Mouse (Mus musculus) G1E (cell line): ENCODE results near the gene Itga9. TPM values are rescaled to one million over a fixed set of nuclear protein-coding genes. Genes with fewer than 3 reads are reported as not detected.

Experiments used
- ATAC-seq: 2 replicates; pipeline ENCODE4 v1.8.0; 2016; ENCODE audit warnings: mild to moderate bottlenecking; ENCODE audit not compliant: insufficient number of reproducible peaks, poor library complexity, low FRiP score, severe bottlenecking; ENCODE audit errors: extremely low read depth
- DNase-seq: peaks from one replicate; pipeline ENCODE4 v3.0.0; 2012; ENCODE audit warnings: low spot score
- H3K27me3 ChIP-seq: 2 replicates; pipeline ENCODE4 v1.6.1; 2012; ENCODE audit warnings: mild to moderate bottlenecking, low read length, inconsistent platforms; ENCODE audit not compliant: insufficient read depth
- H3K36me3 ChIP-seq: replicated peaks from 2 replicates; pipeline ENCODE3; 2012; ENCODE audit warnings: mild to moderate bottlenecking, inconsistent platforms
- H3K4me1 ChIP-seq: 2 replicates; pipeline ENCODE4 v1.6.1; 2012; ENCODE audit warnings: low read depth, low read length, inconsistent platforms, mixed read lengths; ENCODE audit not compliant: insufficient read depth
- H3K4me3 ChIP-seq: 2 replicates; pipeline ENCODE4 v1.5.1; 2012; ENCODE audit warnings: low read depth, mild to moderate bottlenecking, inconsistent platforms, low read length, moderate library complexity, mixed read lengths
- H3K9me3 ChIP-seq: replicated peaks from 2 replicates; pipeline ENCODE4 v1.6.1; 2012; ENCODE audit warnings: inconsistent platforms
- CTCF ChIP-seq: IDR thresholded peaks from 2 replicates; pipeline ENCODE4 v1.5.1; 2012; ENCODE audit warnings: low read depth, low read length, inconsistent platforms, mixed read lengths
- GATA1 ChIP-seq: IDR thresholded peaks from 2 replicates; pipeline ENCODE4 v1.6.1; 2012; ENCODE audit warnings: borderline replicate concordance, low read length, inconsistent platforms, mixed read lengths
- GATA2 ChIP-seq: IDR thresholded peaks from 2 replicates; pipeline ENCODE4 v1.6.1; 2012; ENCODE audit warnings: low read depth, low read length, inconsistent platforms, borderline replicate concordance
- POLR2AphosphoS5 ChIP-seq: IDR thresholded peaks from 2 replicates; pipeline ENCODE4 v1.6.1; 2012; ENCODE audit warnings: low read depth, low read length, inconsistent platforms; ENCODE audit not compliant: insufficient replicate concordance
- TAL1 ChIP-seq: conservative IDR thresholded peaks from 2 replicates; pipeline ENCODE4 v1.6.1; 2012; ENCODE audit warnings: low read depth, low read length, inconsistent platforms, mixed read lengths
- polyA plus RNA-seq: library from polyadenylated mRNA; stranded (reverse); fragments of >175 nt; gene quantifications from 2 replicates; pipeline ENCODE4 v1.2.3, GENCODE M21; 2012
- total RNA-seq, 2 experiments: library from RNA; stranded (forward) in 1 of 2; stranded (reverse) in 1 of 2; fragments of 200-1000 nt in 1 of 2; fragments of >200 nt in 1 of 2; fragmentation: Nextera tagmentation in 1 of 2; gene quantifications; 2 replicates each; pipeline ENCODE4 v1.2.3; 2014 to 2017

Itga9 gene
- total and polyA plus RNA-seq, 3 experiments: 0.11 TPM; not detected in 2

DNA sequence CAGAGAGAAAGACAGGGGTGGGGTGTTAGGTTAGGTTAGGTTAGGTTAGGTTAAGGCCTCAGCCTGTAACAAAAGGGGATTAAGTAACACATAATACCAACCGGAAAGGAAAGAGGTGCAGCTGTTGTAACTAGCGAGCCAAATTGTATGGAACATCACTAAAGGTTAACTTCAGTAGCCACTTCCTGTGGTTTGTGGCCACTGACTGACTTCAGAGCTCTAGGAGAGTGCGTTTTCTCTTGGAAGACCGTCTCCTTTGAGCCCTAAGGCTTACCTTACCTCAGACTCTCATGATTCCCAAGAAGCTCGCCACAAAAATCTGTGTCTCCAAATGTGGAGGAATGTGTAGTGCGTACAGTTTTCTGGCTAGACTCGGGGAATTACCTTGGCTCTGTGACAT lies 144.3 kb downstream of the Itga9 start:
- no peaks in the 10 kb centered on the region for H3K27me3 ChIP-seq
- H3K9me3 ChIP-seq: peaks cover 81% of the 10 kb centered on the region
- TF ChIP-seq CTCF (no peak), GATA2 (no peak), POLR2AphosphoS5 (no peak), GATA1 (no peak), TAL1 (no peak)
- DNase-seq (no peak), ATAC-seq (no peak)
- no peaks in the 10 kb centered on the region for H3K4me1 ChIP-seq
- H3K36me3 ChIP-seq: no peaks in the 10 kb centered on the region
- no peak overlapping the region for H3K4me3 ChIP-seq

DNA sequence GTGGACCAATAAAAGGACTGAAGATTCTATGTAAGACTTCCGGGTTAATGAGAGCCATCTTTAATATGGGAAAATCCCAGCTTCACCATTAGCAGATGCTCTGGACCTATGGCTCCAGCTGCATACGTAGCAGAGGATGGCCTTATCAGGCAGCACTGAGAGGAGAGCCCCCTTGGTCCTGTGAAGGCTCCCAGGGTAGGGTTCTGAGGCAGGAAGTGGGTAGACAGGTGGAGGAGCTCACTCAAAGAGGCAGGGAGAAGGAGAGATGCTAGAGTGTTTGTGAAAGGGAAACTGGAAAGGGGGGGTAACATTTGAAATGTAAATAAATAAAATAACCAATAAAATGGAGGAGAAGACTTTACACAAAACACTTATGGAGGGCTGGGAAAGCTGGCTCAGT lies 145.9 kb downstream of the Itga9 start:
- Histone ChIP-seq H3K4me3 (no peak overlapping the region), H3K36me3 (no peaks in the 10 kb centered on the region), H3K27me3 (no peaks in the 10 kb centered on the region), H3K4me1 (no peaks in the 10 kb centered on the region), H3K9me3 (peaks cover 83% of the 10 kb centered on the region)
- DNase-seq (no peak), ATAC-seq (no peak)
- TF ChIP-seq CTCF (no peak), TAL1 (no peak), GATA2 (no peak), POLR2AphosphoS5 (no peak), GATA1 (no peak)

DNA sequence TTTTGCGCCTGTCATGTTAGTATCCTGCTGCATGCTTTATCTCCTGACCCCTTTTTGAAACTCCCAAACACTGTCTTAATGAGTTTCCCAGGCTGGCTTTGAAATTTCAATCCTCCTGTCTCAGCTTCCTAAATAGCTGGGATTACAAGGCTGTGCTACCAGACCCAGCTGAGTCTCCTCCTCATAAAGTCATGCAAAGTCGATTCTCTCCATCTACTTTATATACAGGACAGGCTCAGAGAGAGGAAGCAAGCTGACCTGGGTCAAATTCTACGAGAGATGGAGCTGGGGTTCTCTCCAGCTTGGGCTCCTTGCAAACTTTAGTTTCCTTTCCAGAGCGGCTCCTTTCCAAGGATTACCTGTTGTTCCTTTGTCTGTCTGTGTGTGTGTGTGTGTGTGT lies 153.0 kb downstream of the Itga9 start:
- no peak overlapping the region for H3K4me3 ChIP-seq

DNA sequence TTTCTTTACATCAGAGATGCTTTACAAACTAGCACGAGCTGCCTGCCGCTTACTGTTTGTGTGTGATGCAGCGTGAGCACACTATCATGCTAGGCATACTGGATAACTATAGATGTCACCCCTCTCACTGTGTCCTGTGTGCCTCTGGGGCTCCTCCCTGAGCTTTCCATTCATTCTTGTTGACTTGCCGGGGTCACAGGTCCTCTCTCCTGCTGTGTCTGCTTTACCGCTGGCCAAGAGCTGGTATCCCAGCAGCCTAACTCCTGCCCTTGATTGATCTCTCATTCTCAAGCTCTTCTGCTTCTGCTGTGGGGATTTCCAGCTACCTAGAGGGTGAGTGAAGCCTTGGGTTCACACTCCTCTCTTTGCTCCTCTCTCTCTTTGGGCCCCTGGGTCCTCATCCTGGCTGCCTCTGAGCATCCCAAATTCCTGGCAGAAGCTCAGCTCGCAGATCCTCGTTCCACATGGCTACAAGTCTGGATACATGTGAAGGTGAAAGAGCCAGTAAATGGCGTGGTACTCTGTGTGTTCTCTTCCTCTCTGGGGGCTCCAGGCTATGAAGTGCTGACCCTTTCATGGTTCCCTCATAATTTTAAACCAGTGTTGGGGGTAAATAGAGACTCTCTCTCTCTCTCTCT lies 155.6 kb downstream of the Itga9 start:
- no peak overlapping the region for H3K4me3 ChIP-seq
- DNase-seq (no peak), ATAC-seq (no peak)
- H3K36me3 ChIP-seq: no peaks in the 10 kb centered on the region
- H3K4me1 ChIP-seq: no peaks in the 10 kb centered on the region
- H3K27me3 ChIP-seq: no peaks in the 10 kb centered on the region
- TF ChIP-seq POLR2AphosphoS5 (no peak), CTCF (no peak), TAL1 (no peak), GATA1 (no peak), GATA2 (no peak)
- peaks cover 78% of the 10 kb centered on the region for H3K9me3 ChIP-seq

More for the DNA sequence above, 153.0 kb downstream of the Itga9 start:
- ATAC-seq (no peak), DNase-seq (no peak)
- TF ChIP-seq TAL1 (no peak), GATA2 (no peak)
- peaks cover 78% of the 10 kb centered on the region for H3K9me3 ChIP-seq
- H3K4me1 ChIP-seq: no peaks in the 10 kb centered on the region
- H3K27me3 ChIP-seq: no peaks in the 10 kb centered on the region
- no peaks in the 10 kb centered on the region for H3K36me3 ChIP-seq

DNA sequence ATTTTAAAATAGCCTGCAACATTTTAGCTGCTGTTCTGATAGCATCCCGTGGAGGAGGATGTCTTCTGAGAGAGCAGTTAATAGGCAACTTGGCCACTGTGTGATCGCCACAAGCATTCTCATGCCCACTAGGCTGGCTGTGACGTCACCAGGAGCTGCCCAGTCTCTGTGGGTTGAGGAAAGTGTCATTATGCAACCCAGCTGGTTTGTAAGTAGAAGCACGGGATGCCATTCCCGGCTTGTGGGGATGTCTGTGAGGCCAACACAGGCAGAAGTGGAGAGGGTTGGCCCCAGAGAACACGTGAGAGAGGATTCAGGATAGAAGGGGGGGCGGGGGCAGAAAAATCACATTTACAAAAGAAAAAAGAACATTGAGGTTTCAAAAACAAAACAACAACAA lies 156.3 kb downstream of the Itga9 start:
- Histone ChIP-seq H3K4me1 (no peaks in the 10 kb centered on the region), H3K9me3 (peaks cover 82% of the 10 kb centered on the region), H3K4me3 (no peak overlapping the region), H3K36me3 (no peaks in the 10 kb centered on the region), H3K27me3 (no peaks in the 10 kb centered on the region)
- ATAC-seq: no peak
- no peak for DNase-seq
- TF ChIP-seq TAL1 (no peak), CTCF (no peak), POLR2AphosphoS5 (no peak), GATA2 (no peak), GATA1 (no peak)

DNA sequence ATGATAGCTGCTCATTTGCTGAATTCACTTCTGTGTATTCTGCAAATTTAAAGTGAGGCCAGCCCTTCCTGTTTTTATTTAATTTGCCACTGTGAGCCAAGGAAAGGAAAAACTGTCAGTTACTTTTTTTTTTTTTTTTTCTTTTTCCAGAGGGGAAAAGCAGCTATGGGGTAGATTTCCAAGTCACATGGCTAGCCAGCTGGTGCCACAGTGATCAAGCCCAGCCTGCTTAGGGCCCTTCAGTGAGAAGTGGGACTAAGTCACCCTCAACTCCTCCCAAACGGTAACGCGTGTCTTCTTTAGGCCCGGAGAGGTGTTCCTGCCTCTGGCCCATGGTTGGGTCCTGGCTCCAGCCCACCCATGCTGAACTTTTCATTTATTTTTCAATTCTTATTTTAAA lies 156.7 kb downstream of the Itga9 start:
- H3K27me3 ChIP-seq: no peaks in the 10 kb centered on the region
- H3K9me3 ChIP-seq: peaks cover 84% of the 10 kb centered on the region
- DNase-seq (no peak), ATAC-seq (no peak)
- no peaks in the 10 kb centered on the region for H3K4me1 ChIP-seq
- no peak overlapping the region for H3K4me3 ChIP-seq
- H3K36me3 ChIP-seq: no peaks in the 10 kb centered on the region
- TF ChIP-seq GATA1: no peak
- no peak for TF ChIP-seq POLR2AphosphoS5
- no peak for TF ChIP-seq GATA2
- no peak for TF ChIP-seq CTCF
- no peak for TF ChIP-seq TAL1

DNA sequence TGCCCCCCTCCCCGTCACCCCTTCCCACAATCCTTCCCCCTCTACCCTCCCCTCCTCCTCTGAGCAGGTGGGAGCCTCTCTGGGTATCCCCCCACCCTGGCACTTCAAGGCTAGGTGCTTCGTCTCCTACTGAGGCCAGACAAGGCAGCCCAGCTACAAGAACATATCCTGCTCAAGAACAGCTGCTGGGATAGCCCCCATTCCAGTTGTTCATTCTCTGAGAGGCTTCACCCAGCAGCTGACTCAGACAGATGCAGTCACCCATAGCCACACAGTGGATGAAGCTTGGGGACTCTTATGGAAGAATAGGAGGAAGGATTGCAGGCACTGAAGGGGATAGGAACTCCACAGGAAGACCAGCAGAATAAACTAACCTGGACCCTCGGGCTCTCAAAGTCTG lies 157.2 kb downstream of the Itga9 start:
- peaks cover 84% of the 10 kb centered on the region for H3K9me3 ChIP-seq
- no peaks in the 10 kb centered on the region for H3K4me1 ChIP-seq
- DNase-seq (no peak), ATAC-seq (no peak)
- no peak overlapping the region for H3K4me3 ChIP-seq
- H3K36me3 ChIP-seq: no peaks in the 10 kb centered on the region
- TF ChIP-seq CTCF: no peak
- TF ChIP-seq GATA1: no peak
- no peak for TF ChIP-seq POLR2AphosphoS5
- TF ChIP-seq GATA2: no peak
- TF ChIP-seq TAL1: no peak
- no peaks in the 10 kb centered on the region for H3K27me3 ChIP-seq
